Mouse (Mus musculus) heart, adult 11 months (tissue): ENCODE data around the gene Nr1d1.

Experiments
- DNase-seq: peaks from one replicate; pipeline ENCODE4 v3.0.0; 2022

The Nr1d1 gene

GRCm38 (mm10) chr11:98774582-98775347 is at the start of gene Nr1d1:
Nr1d1 (minus strand) TSS chr11:98775333.
- no peak for DNase-seq

GRCm38 (mm10) chr11:98820968-98821367 is 45.8 kb upstream of the Nr1d1 start:
- DNase-seq: no peak

GRCm38 (mm10) chr11:98816706-98817239 is 41.6 kb upstream of the Nr1d1 start:
- DNase-seq: peak; percentile 88

- no peak for DNase-seq
Measured at GRCm38 (mm10) chr11:98810686-98811085, 35.6 kb upstream of the Nr1d1 start.

GRCm38 (mm10) chr11:98809457-98810290 is 34.5 kb upstream of the Nr1d1 start:
- DNase-seq: peak; percentile 100

GRCm38 (mm10) chr11:98808417-98808816 is 33.3 kb upstream of the Nr1d1 start:
- no peak for DNase-seq

- DNase-seq: no peak
Measured at GRCm38 (mm10) chr11:98804605-98805004, 29.5 kb upstream of the Nr1d1 start, which contains the start of gene Casc3. Casc3 (plus strand) TSS chr11:98804905.

- peak; percentile 87 for DNase-seq
Measured at GRCm38 (mm10) chr11:98797909-98798308, 22.8 kb upstream of the Nr1d1 start.

GRCm38 (mm10) chr11:98797306-98797705 is 22.2 kb upstream of the Nr1d1 start:
- DNase-seq: peak; percentile 92

- peak; percentile 98 for DNase-seq
Measured at GRCm38 (mm10) chr11:98796515-98797216, 21.5 kb upstream of the Nr1d1 start.

GRCm38 (mm10) chr11:98795714-98796514 is 20.8 kb upstream of the Nr1d1 start:
- DNase-seq: peak; percentile 97

GRCm38 (mm10) chr11:98795015-98795713 is 20.0 kb upstream of the Nr1d1 start, which contains the start of gene Msl1:
Msl1 (plus strand) TSS chr11:98795516.
- DNase-seq: peak; percentile 99

- no peak for DNase-seq
Measured at GRCm38 (mm10) chr11:98794469-98795014, 19.4 kb upstream of the Nr1d1 start.

- no peak for DNase-seq
Measured at GRCm38 (mm10) chr11:98792081-98792480, 16.9 kb upstream of the Nr1d1 start.

- DNase-seq: no peak
Measured at GRCm38 (mm10) chr11:98791448-98791847, 16.3 kb upstream of the Nr1d1 start.

- peak; percentile 84 for DNase-seq
Measured at GRCm38 (mm10) chr11:98790631-98791205, 15.6 kb upstream of the Nr1d1 start.

GRCm38 (mm10) chr11:98789824-98790223 is 14.7 kb upstream of the Nr1d1 start:
- DNase-seq: no peak

- DNase-seq: no peak
Measured at GRCm38 (mm10) chr11:98789219-98789807, 14.2 kb upstream of the Nr1d1 start.

GRCm38 (mm10) chr11:98788550-98789218 is 13.6 kb upstream of the Nr1d1 start:
- peak; percentile 100 for DNase-seq

GRCm38 (mm10) chr11:98788139-98788538 is 13.0 kb upstream of the Nr1d1 start:
- DNase-seq: no peak
